Mouse (Mus musculus) large intestine, adult 2 months (tissue): ENCODE measurements around the gene 1500009L16Rik. TPM values are rescaled to one million over a fixed set of nuclear protein-coding genes. Genes with fewer than 3 reads are reported as not detected.

ENCODE experiments used
- polyA plus RNA-seq: library from polyadenylated mRNA; depleted of rRNA; stranded (reverse); fragments of >200 nt; gene quantifications from 2 replicates; pipeline ENCODE4 v1.2.3, GENCODE M21; 2012; rRNA removed

The 1500009L16Rik gene
- polyA plus RNA-seq, 1 experiment, result 4.5 TPM

Other genes with a start within 250 kb of the 1500009L16Rik start
- 0.49 and 0.50 TPM in 2 replicates for gene Aldh1l2, start 188.7 kb upstream of the 1500009L16Rik start, polyA plus RNA-seq
- gene Washc4, start 179.1 kb upstream of the 1500009L16Rik start, polyA plus RNA-seq, result 2.0 and 2.3 TPM in 2 replicates
- gene Appl2, start 74.1 kb upstream of the 1500009L16Rik start, polyA plus RNA-seq, result 13.9 and 21.9 TPM in 2 replicates